Mouse (Mus musculus) bone marrow, adult 2 months (tissue): ENCODE measurements around the gene Tmbim6. TPM values are rescaled to one million over a fixed set of nuclear protein-coding genes. Genes with fewer than 3 reads are reported as not detected.
"Not testable (repeated sequence)": the region's sequence is repeated elsewhere in the genome, so short reads cannot be mapped to it uniquely, and the experiment has no call there.

Experiments
- H3K27ac ChIP-seq: fragments of 200-500 bp; 2 replicates; pipeline ENCODE4 v1.5.1; 2012; ENCODE audit warnings: low read depth, mild to moderate bottlenecking, control low read depth, inconsistent platforms, low read length; ENCODE audit not compliant: control insufficient read depth, poor library complexity, insufficient read depth
- H3K4me1 ChIP-seq: fragments of 200-500 bp; 2 replicates; pipeline ENCODE4 v1.6.1; 2011; ENCODE audit warnings: low read length; ENCODE audit not compliant: control insufficient read depth, insufficient read depth
- H3K4me3 ChIP-seq: fragments of 200-500 bp; replicated peaks from 2 replicates; pipeline ENCODE3; 2011; ENCODE audit warnings: mild to moderate bottlenecking, low read depth, low read length, control low read depth; ENCODE audit not compliant: control insufficient read depth
- CTCF ChIP-seq: fragments of 200-500 bp; IDR thresholded peaks from 2 replicates; pipeline ENCODE4 v1.5.1; 2011; ENCODE audit warnings: low read length, control low read depth; ENCODE audit not compliant: control insufficient read depth, insufficient read depth
- POLR2A ChIP-seq: fragments of 200-500 bp; IDR thresholded peaks from 2 replicates; pipeline ENCODE4 v1.6.1; 2011; ENCODE audit warnings: low read depth, mild to moderate bottlenecking, control low read depth, low read length, borderline replicate concordance; ENCODE audit not compliant: control insufficient read depth
- WGBS: fragments of 180-500 bp; shearing (Covaris S2); methylation state at CpG from one replicate; pipeline ENCODE4 v1.1.7; 2018; 5-methylcytosine and 5-hydroxymethylcytosine counted together
- polyA plus RNA-seq: library from polyadenylated mRNA; stranded (reverse); fragments of >200 nt; gene quantifications from 2 replicates; pipeline ENCODE4 v1.2.4, GENCODE M21; 2011; ENCODE audit warnings: low replicate concordance; ENCODE audit not compliant: missing spikeins, insufficient read depth, insufficient read length

Tmbim6 gene
- polyA plus RNA-seq, 1 experiment, result 146 TPM

DNA sequence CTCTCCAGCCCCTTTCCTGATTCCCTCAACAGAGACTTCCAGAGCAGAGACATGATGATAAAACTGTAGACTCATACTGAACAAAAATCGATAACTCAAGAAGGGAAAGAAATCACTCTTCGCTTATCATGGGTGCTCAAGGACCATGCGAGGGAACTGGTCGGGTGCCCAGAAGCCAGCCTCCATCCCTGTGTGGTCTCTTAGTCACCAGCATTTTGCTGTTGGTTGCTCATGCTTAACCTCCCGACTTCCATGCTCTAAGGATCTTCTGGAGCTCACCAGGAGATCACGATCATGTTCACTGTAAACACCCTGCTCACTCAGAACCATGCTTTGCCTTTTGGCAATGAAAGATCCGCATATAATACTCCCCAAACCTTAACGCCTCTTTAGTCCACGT, 19.9 kb upstream of the Tmbim6 start:
- Histone ChIP-seq H3K4me1 (no peaks in the 10 kb centered on the region; the same call in none of the 2 replicates), H3K4me3 (no peak overlapping the region), H3K27ac (no peak overlapping the region)
- no peak for TF ChIP-seq CTCF
- TF ChIP-seq POLR2A, result no peak
- 74% methylated on average over 9 of the region's 9 CpGs for WGBS

DNA sequence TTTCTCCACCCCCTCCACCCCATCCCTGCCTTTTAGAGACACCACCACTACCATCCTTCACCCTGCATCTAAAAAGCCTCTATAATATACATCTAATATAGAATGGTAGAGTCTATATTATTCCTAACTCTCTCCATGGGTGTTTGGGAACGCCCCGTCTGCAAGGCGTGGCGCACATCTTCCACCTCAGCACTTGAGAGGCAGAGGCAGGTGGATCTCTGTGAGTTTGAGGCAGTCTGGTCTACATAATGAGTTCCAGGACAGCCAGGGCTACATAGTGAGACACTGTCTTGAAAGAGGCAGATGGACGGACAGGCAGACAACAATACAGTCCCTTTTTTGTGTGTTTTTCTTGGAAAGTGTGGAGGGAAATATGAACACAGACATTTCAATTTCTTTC, 17.6 kb upstream of the Tmbim6 start:
- Histone ChIP-seq H3K4me3 (no peak overlapping the region), H3K4me1 (no peaks in the 10 kb centered on the region; the same call in none of the 2 replicates), H3K27ac (no peak overlapping the region)
- WGBS, result 79% methylated on average over 5 of the region's 5 CpGs
- TF ChIP-seq CTCF (no peak), POLR2A (no peak)

- Histone ChIP-seq H3K27ac (no peak overlapping the region), H3K4me1 (no peaks in the 10 kb centered on the region; the same call in none of the 2 replicates), H3K4me3 (no peak overlapping the region)
- 77% methylated on average over 3 of the region's 3 CpGs for WGBS
- no peak for TF ChIP-seq CTCF
- no peak for TF ChIP-seq POLR2A
Observed at GRCm38 (mm10) chr15:99375581-99375980, 17.1 kb upstream of the Tmbim6 start.

DNA sequence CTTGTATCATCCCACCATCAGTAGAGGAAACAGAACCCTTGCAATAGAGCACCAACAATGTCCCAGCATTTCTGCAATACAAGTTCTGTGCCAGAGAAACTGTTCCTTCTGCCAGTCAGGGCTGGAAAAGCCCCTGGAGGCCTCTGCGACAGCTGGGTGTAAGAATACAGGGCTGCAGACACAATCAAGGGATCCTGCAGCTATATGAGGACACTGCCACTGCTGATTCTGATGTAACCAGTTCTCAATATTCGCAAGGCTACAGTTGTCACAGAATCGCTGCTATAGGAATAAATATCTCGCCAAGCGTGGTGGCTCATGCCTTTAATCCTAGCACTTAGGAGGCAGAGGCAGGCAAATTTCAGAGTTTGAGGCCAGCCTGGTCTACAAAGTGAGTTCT, 16.4 kb upstream of the Tmbim6 start:
- no peak for TF ChIP-seq POLR2A
- TF ChIP-seq CTCF, result no peak
- WGBS, result 78% methylated on average over 5 of the region's 5 CpGs
- Histone ChIP-seq H3K4me3 (no peak overlapping the region), H3K4me1 (no peaks in the 10 kb centered on the region; the same call in none of the 2 replicates), H3K27ac (no peak overlapping the region)

GRCm38 (mm10) chr15:99382893-99383292, 9.8 kb upstream of the Tmbim6 start:
- Histone ChIP-seq H3K4me1 (no peaks in the 10 kb centered on the region; the same call in 1 of the 2 replicates), H3K27ac (no peak overlapping the region), H3K4me3 (no peak overlapping the region)
- TF ChIP-seq CTCF (no peak), POLR2A (no peak)

GRCm38 (mm10) chr15:99384071-99384470, 8.6 kb upstream of the Tmbim6 start:
- Histone ChIP-seq H3K4me1 (no peaks in the 10 kb centered on the region; the same call in 1 of the 2 replicates), H3K27ac (no peak overlapping the region), H3K4me3 (no peak overlapping the region)
- 41% methylated on average over 6 of the region's 6 CpGs for WGBS
- TF ChIP-seq POLR2A, result no peak
- TF ChIP-seq CTCF, result no peak

DNA sequence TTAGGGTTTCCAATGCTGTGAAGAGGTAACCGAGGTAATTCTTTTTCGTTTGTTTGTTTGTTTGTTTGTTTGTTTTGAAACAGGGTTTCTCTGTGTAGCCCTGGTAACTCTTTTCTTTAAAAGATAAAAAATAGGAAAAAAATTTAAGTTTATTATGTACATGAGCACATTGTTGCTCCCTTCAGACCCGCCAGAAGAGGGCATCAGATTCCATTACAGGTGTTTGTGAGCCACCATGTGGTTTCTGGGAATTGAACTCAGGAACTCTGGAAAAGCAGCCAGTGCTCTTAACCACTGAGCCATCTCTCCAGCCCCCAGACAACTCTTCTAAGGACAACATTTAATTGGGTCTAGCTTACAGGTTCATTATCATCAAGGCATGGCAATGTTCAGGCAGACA, 6.6 kb upstream of the Tmbim6 start:
- H3K4me3 ChIP-seq, H3K27ac ChIP-seq, H3K4me1 ChIP-seq: not testable (repeated sequence)
- 63% methylated on average over 3 of the region's 3 CpGs for WGBS

DNA sequence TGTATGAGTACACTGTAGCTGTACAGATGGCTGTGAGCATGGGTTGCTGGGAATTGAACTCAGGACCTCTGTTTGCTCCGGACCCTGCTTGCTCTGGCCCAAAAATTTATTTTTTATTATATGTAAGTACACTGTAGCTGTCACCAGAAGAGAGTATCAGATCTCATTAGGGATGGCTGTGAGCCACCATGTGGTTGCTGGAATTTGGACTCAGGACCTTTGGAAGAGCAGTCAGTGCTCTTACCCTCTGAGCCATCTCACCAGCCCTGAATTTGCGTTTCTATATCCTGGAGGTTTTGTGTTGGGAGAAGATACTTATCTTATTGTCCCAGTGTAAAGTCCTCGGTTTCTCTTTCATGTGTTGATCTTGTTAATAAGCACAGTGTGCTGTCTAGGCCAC, 5.9 kb upstream of the Tmbim6 start:
- WGBS, result 35% methylated on average over 3 of the region's 3 CpGs
- H3K4me1 ChIP-seq, result no peaks in the 10 kb centered on the region; the same call in 1 of the 2 replicates
- no peak overlapping the region for H3K27ac ChIP-seq
- no peak for TF ChIP-seq POLR2A
- no peak for TF ChIP-seq CTCF
- H3K4me3 ChIP-seq, result no peak overlapping the region

GRCm38 (mm10) chr15:99387976-99388375, 4.7 kb upstream of the Tmbim6 start:
- H3K4me1 ChIP-seq, result no peaks in the 10 kb centered on the region; the same call in 1 of the 2 replicates
- WGBS, result 17% methylated on average over 4 of the region's 4 CpGs
- TF ChIP-seq POLR2A (no peak), CTCF (no peak)
- H3K27ac ChIP-seq, result peak overlapping the region; percentile 26; the same call in 1 of the 2 replicates
- no peak overlapping the region for H3K4me3 ChIP-seq

DNA sequence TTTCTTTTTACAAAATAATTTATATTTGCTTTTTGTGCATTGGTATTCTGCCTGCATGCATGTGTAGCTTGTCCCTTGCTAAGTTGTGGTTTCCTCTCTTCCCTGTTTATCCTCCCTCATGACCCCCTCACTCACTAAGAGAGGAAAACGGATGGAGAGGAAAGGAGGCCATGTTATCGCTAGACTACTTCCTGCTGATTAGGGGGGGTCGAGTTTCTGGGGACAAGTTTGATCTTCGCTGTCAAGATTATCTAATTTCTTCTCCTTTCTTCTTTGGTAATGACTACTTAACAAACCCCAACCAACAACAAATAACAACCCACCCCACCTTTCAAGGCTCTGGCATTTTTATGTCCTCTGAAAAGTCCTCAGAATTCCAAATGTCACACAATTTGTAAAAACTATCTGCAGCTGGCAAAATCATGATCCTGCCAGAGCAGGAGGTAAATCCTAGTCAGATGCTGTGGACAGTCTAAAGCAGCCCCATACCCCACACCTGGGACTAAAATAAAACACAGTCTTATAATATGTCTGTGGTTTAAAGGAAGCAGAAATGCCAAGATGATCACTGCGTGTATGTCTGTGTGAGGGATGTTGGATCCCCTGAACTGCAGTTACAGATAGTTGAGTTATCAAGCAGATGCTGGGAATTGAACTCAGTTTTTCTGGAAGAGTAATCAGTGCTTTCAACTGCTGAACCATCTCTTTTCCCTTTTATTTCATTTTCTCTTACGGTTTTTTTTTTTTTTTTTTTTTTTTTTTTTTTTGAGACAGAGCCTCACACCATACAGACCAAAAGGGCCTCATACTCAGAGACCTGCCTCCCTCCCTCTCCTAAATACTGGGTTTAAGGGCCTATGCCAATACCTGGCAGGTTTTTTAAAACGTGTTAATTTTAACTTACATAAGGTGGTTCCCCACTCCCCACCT, 1.9 kb upstream of the Tmbim6 start:
- Histone ChIP-seq H3K27ac (no peak overlapping the region), H3K4me3 (no peak overlapping the region), H3K4me1 (peaks cover 2% of the 10 kb centered on the region; the same call in 1 of the 2 replicates)
- 24% methylated on average over 7 of the region's 7 CpGs for WGBS
- no peak for TF ChIP-seq POLR2A
- no peak for TF ChIP-seq CTCF
